Mouse (Mus musculus) left cerebral cortex, adult 11 months (tissue): ENCODE results near the gene Trim17.
"Not testable (repeated sequence)": the region's sequence is repeated elsewhere in the genome, so short reads cannot be mapped to it uniquely, and the experiment has no call there.

Experiments
- DNase-seq: peaks from one replicate; pipeline ENCODE4 v3.0.0; 2022; ENCODE audit warnings: low spot score

The Trim17 gene

DNA sequence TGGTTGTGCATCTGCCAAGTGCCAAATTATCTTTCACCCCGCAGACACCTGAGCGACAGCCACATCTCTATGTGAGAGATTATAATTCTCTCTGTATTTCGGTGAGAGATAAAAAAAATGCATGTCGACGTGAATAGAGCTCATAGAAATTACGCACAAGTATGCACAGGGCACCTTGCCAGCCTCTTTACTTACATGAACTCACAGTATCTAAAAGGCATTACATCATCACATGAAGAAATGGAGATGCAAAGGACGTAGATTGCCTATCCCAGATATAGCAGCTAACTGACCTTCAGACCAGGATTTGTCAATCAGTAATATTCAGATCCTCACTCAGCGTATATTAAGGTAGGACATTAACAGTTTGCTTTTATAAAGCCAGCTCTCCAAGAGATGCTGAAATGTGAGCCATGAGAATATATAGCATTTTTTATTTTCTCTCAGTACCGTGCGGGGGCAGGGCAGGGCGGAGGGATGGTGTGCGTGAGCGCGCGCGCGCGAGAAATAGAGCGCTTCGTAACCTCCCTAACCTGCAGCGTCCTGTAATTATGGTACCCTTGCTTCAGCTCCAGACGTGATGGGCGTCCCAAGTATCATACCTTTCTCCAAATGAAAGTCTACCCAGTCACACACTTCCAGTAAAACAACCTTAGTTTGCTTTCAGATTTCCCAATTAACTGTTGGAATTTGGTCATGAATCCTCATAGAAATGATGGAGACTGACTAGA, 6.5 kb upstream of the Trim17 start:
- DNase-seq = no peak

GRCm38 (mm10) chr11:58948542-58949479, 5.7 kb upstream of the Trim17 start, which contains the start of gene Hist3h2ba:
Gene Hist3h2ba (plus strand): TSS chr11:58948920.
- peak; percentile 88 for DNase-seq

DNA sequence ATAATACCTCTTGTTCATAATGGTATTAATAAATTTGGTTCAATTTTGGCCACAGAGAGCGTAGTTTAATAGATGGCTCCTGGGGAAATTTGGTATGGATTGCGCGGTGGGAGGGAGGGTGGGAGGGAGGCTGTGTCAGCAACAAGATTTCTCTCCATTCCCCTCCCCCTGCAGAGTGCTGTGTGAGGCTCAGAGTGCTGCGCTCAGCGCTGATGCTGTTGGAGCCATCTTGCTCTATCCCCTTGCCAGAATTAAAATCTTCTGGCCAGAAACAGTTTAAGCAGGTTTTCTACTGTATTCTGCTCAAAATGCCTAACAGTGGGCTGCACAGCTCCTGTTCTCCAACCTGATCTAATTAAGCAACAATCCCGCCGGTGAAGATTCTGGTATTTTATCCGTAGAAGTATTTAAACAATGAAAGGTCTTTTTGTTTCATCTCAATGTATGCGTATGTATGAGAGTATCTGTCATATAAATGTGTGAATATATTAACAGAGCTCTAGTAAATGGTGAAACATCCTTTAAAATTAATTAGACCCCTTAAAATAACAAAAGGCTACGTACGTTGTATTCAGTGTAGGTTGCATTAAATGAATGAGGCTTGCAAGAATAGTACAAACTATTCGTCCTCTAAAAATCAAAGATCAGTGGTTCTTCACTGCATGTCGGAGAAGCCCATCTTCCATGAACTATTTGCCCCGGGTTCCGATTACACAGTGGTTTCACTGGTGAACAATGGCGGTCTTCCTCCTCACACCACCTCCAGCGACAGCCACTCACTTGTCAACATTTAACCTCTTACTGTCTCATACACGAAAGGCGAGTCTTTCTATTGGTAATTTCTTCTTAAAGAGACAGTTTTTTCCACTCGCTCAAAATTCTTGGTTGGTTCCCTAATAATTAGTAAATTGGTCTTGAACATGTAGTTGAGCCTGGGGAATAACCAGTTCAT, 4.7 kb upstream of the Trim17 start:
- no peak for DNase-seq

- DNase-seq = no peak
Observed at GRCm38 (mm10) chr11:58951210-58951609, 3.3 kb upstream of the Trim17 start.

DNA sequence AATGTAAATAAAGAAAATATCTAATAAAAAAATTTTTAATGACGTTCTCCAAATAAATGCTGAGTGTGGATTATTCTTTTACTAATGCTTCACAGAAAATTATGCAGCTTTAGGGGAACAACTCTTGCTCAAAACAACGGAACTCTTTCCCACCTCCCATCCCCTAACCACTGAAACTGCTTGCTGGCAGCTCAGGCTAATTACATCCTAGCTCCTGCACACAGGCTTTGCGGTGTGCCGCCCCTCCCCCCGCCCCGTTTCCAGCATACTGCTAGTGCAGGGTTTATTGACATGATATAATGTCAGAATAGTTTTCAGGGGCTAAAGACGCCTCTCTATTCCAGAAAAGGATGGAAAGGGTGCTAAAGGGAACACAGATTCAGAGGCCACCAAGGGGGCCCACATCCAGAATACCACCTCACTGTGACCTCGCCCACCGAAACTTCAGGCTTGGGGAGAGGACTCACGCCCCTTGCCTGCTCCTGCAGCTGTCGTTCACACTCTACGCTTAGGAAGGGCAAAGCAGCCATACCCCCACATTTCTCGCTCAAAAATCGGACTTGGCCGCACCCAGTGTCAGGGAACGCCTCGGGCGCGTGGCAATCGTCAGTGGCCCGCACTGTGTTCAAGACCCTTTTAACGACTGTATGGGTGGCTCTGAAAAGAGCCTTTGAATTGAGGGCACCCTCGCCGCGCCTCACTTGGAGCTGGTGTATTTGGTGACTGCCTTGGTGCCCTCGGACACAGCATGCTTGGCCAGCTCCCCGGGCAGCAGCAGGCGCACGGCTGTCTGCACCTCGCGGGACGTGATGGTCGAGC, 925 bp upstream of the Trim17 start:
- no peak for DNase-seq

- not testable (repeated sequence) for DNase-seq
Observed at GRCm38 (mm10) chr11:58954170-58954419, 390 bp upstream of the Trim17 start.

DNA sequence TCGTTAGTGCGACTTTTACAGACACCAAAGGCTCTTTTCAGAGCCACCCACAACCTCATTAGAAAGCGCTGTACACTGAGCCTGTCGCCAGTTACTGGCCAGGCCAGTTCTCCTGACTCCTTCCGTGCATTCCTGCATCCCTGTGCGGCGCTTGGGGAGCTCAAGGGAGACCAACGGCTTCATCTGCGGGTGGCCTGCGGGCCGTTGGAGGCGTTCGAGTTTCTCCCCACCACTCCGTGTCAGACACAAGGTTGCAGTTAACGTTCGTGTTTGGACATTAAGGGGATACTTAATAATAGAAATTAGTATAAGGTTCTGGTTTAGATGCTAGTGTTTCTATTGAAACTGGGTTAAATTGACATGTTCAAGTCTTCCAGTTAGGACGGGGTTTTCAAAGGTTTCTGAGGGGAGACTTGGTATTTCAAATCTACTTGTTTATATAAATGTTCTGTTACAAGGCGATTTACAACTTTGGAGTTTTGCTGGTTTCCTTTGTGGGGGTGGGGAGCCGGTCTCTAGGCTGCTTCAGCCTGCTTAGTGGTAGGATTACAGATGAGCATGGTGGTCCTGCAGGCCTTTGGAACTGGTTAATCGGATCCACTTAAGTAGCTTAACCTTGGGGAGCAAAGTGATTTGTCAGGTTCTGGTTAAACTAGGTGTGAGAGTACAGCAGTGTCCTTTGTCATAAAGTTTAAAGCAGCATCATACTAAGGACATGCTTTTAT, 820 bp downstream of the Trim17 start:
- DNase-seq = no peak

DNA sequence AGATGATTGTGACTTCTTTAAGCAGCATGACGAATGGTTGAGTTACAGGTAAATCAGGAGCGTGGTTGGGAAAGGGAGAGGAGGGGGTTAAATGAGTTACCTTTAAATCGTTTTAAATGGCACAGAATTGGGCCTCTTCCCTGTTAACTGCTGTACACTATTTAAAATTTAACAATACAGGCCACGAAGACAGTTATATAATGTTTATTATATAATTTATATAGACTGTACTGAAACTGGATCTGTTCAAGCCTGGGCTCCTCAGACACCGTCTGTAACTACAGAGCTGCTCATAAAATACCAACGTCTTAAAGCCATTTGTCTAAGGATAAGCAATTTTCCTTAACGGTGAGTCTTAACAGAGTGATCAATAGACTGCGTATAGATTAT, 1.4 kb downstream of the Trim17 start:
- DNase-seq = no peak

DNA sequence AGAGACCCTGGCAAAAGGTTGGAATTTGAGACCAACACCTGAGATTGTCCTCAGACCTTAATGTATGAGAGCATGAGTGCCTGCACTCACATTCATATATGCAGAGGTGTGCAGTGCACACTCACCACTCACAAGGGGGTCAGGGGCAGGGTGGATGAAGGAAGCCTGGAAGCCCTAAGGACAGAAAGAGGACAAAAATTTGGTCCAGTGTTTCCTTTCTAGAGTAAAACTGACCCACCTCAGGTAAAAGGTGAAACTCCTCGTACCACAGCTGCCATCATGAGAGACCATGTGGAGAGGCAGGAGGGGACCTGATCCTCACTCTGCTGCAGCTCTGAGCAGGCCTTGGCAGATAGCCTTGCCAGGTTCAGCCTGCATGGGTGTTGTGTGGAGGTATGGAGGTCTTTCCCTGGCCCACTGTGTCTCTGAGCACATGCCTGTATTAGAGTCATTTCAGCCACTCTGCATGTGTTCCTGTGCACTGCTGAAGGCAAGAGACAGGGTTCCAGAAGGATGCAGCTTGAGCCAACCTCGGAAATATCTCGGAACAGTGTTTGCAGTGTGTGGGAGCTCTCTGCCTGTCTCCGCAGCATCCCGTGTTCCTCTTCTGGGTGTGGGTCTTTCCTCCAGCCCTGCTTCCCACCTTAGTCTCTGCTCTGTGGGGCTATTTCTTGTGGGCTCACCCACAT, 2.9 kb downstream of the Trim17 start:
- DNase-seq = no peak

DNA sequence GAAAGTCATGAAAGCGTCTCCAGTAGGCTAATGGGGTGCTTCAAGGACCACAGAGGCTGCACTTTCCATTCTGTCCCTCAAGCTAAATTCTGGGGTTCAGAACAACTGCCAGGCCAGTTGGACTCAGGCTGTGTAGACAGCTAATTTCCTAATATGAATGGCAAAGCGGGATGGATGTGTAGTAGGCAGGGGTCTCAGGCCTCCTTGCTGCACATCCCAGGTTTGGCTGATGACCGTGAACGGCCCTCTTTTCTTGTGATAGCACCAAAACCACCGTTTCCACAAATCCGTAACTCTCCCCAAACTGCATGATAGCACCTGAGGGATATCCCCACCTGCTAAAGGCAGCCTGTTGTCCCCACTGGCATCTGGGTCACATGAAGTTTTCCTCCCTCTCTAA, 4.1 kb downstream of the Trim17 start:
- no peak for DNase-seq

- no peak for DNase-seq
Observed at GRCm38 (mm10) chr11:58959186-58959825, 4.8 kb downstream of the Trim17 start.

DNA sequence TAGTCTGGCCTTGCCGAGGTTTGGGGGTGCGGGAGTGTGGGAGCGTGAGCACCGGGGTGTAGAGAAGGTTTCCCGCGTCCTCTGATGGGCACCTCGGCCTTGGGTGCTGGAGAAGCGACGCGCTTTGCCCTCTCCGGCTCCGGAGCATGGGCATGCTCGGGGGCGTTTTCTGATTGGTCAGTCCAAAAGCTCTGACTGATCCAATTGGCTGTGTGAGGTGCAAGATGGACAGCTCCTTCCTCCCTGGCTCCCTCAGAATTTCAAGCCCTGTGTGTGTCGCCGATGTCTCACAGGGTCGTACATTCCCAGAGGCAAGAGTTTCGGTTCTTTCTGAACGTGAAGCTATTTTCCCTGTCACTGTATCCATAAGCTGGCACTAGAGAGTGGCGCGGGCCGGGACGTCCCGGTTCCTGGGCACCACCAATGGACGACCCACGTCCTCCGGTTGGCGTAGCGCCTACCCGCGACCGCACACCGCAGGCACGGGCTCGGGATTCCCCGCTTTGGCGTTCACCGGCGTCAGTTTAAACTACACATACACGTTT, 5.5 kb downstream of the Trim17 start:
- DNase-seq = no peak

DNA sequence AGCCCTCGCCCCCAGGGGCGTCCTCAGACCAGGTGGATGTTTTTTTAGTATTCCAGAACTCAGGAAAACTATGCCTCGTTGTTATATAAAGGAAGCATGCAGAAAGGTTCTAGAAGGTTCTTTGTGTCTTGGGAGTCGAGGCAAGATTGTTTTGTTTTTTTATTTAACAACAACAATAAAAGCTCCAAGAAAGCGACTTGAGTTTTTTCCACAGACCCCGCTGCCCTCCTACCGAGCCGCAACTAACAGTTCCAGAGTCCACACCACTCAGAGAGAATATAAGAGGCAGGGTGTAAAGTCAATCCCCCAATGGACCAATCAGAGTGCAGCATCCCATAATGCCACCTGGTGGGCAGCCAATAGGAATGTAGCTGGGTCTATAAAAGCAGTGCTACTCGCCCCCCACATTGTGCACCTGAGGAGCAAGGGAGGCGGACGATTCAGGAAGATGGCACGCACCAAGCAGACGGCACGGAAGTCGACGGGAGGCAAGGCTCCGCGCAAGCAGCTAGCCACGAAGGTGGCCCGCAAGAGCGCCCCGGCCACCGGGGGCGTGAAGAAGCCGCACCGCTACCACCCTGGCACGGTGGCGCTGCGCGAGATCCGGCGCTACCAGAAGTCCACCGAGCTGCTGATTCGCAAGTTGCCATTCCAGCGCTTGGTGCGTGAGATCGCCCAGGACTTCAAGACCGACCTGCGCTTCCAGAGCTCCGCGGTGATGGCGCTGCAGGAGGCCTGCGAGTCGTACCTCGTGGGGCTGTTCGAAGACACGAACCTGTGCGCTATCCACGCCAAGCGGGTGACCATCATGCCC, 7.1 kb downstream of the Trim17 start:
- no peak for DNase-seq

- no peak for DNase-seq
Observed at GRCm38 (mm10) chr11:58963543-58963942, 9.1 kb downstream of the Trim17 start.

DNA sequence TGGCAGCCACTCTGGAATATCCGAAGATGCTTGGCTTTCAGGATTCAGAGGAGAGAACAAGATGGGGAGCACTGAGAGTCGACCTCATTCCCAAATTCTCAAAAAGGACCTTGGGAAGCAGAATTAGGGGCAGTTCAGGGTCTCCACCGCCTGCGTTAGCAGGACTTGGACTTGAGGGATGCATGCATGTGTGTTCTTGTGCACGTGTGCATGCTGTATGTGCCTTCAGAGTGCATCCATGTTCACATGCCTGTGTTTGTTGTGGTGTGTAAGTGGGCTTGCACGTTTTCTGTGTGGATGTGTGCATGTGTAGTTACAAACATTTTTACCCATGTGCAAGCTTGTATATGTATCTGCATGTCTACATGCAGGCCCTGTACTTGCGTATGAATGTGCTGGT, 9.7 kb downstream of the Trim17 start:
- DNase-seq = no peak

- DNase-seq = no peak
Observed at GRCm38 (mm10) chr11:58965001-58965760, 10.7 kb downstream of the Trim17 start.

GRCm38 (mm10) chr11:58967346-58967745, 12.9 kb downstream of the Trim17 start:
- no peak for DNase-seq

- DNase-seq = no peak
Observed at GRCm38 (mm10) chr11:58968551-58968950, 14.1 kb downstream of the Trim17 start.
